Mouse (Mus musculus) c-Kit-positive CD71-negative TER-119-negative erythroid progenitor cells, embryonic 14.5 days (primary cell): ENCODE measurements around the gene Ccl2.

Experiments used
- DNase-seq: peaks from one replicate; pipeline ENCODE4 v3.0.0-alpha.2; 2013; ENCODE audit warnings: low read depth

Ccl2 gene

DNA sequence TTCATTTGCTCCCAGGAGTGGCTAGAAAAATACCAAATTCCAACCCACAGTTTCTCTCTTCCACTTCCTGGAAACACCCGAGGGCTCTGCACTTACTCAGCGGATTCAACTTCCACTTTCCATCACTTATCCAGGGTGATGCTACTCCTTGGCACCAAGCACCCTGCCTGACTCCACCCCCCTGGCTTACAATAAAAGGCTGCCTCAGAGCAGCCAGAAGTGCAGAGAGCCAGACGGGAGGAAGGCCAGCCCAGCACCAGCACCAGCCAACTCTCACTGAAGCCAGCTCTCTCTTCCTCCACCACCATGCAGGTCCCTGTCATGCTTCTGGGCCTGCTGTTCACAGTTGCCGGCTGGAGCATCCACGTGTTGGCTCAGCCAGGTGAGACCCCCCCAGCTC lies at the start of gene Ccl2:
Gene Ccl2 (plus strand): TSS at position 216 of the 400 bp plus-strand sequence.
- no peak for DNase-seq

DNA sequence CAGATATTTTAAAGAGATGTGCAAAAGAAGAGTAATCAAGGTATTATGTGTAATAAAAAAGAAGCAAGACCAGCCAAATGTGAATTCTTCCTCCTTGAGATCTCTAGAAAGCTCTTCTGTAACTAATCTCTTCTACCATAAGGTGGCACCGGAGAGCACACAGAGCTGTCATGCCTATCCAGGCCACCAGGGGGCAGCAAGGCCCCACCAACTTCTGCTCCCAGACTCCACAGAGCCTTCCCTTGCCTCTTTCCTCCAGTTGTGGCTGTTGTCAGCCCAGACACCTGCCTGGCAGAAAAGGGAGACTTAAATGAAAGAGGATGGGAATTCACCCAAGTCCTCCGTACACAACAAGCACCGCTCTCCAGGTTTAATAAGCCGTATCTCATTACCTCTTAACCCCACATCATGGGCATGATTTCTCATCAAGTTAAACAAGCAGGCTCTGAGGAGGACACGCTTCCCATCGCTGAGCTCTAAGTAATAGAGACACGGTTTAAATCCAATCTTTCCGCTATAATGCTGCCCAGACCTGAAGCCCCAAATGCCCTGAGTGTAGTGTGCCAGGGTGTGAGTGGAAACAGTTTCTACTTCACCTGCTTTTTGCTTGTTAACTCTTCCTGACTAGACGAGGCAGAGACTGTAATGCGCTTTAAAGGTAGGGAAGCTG lies 39.1 kb upstream of the Ccl2 start:
- DNase-seq, result peak; percentile 58

DNA sequence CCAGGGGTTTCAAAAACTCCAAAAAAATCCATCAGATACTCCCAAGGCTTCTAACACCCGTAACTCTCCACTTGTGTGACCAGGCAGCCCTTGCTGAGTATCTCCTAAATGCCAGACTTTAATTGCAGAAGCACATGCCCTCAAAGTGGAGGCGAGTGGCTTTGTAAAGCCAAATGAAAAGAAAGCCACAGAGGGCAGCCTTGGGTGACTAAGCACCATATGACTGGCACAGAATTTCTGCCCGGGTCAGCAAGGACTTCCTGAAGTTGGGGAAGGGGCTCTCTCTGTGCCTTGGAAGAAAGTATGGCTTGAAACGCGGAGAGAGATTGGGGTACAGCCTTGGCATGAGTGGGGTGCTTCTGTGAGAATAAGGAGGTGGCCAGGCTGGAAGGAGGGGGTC lies 38.3 kb upstream of the Ccl2 start:
- DNase-seq, result no peak

DNA sequence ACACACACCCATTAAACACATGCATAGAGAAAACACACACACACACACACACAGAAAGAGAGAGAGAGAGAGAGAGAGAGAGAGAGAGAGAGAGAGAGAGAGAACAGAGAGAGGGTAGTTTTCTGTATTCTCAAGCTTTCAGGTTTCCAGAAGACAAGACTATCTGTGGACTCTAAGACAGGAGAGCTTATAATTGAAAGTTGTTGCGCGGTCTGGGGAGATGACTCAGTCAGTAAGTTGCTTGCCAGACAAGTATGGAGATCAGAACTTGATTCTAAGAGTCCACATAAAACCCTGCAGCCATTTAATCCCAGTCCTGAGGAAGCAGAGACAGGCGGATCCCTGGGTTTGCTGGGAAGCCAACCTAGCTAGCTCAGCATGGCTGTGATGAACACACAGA lies 36.7 kb upstream of the Ccl2 start:
- no peak for DNase-seq

DNA sequence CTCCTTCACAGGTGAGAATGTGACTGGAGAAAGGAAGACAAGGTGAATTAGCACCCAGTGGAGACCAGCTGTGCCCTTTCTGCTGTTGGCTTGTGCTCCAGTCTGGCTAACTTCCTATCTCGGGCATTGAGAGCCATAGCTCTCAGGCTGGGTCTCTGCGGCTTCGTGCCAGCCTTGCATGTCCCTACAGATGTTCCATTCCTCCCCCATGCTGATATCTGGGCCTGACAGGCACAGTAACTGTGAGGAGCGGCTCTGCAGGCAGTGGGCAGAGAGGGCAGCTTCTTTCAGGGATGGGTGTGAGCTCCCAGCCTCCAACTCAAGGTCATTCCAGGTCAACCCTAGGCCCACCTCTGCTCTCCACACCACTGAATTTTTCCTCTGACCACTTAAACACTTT lies 35.9 kb upstream of the Ccl2 start:
- no peak for DNase-seq

DNA sequence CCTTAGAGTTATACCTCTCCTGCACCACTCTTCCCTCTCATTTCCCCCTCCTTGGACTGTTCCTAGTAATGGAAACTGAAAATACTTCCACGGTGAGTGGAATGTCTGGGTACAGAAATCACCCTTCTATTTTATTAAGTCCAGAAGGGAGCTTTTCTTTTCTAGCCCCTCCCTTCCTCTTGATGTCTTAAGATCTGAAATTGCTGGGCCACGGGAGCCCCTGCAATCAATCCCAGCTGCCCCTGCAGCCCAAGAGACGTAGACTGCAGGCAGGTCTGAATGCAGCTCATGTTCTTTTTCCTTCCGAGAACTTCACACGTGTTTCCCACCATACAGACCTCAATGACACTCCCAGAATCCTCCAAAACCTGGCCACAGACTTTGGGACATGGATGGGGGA lies 34.8 kb upstream of the Ccl2 start:
- no peak for DNase-seq

DNA sequence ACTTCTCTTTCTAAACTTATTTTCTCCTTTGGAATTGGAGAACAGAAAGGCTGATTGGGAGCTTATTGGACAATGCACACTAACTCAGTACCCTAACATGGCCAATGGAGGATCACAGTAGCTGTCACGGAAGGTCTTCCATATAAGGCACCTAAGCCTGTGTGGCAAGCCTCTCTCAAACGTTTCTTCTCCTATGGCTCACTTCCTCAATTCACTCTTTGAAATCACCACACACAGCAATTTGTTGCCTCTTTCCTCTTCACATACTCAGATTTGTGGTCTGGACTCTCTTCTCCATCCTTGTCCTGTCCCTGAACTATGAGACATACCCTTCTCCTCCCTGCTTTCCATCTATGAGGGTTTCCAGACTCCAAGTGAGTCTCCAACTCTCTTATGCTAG lies 30.6 kb upstream of the Ccl2 start:
- peak; percentile 29 for DNase-seq

DNA sequence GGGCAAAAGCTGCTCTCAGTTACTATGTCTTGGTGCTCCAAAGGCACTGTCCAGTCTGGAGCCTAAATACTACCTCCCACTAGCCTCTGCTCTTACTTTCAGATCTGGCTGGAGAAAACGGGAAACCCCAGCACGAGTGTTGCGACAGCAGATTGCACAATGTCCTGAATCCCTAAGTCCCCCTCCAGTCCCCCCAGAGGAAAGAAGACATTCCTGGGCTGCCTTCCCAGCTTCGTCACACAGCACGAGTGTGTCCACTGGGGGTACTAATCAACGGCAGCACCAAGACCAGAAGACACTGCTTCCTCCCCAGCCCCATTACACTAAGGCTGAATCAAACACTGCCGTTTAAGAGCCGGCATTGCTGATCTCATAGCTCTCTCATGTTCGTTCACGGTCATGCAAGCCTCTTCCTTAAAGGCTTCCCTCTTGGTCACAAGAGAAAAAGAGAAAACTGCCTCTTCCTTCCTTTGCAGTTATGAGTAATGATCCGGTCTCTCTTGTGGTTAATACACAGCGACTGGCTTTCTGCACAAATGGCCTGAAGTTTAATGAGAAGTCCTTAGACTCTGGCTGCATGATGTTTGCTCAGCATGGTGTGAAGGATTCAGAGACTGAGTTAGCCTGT lies 28.5 kb upstream of the Ccl2 start:
- peak; percentile 37 for DNase-seq

DNA sequence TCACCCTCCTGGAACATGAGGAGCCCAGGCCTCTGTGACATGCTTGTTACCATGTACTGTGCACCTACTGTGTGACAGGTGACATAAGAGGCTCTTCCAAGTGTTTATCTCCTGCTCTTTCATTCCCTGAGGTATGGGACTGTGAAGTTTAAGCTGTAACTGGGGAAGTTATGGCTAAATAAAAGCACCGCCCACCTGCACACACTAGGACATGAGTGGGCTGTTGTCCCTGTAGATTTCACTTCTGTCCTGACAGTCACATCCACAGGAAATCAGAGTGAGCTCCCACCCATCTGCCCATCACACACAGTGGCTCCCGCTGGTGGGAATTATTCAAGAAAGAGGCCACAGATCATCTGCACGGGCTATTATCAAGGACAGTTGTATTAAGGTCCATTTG lies 25.3 kb upstream of the Ccl2 start:
- no peak for DNase-seq

DNA sequence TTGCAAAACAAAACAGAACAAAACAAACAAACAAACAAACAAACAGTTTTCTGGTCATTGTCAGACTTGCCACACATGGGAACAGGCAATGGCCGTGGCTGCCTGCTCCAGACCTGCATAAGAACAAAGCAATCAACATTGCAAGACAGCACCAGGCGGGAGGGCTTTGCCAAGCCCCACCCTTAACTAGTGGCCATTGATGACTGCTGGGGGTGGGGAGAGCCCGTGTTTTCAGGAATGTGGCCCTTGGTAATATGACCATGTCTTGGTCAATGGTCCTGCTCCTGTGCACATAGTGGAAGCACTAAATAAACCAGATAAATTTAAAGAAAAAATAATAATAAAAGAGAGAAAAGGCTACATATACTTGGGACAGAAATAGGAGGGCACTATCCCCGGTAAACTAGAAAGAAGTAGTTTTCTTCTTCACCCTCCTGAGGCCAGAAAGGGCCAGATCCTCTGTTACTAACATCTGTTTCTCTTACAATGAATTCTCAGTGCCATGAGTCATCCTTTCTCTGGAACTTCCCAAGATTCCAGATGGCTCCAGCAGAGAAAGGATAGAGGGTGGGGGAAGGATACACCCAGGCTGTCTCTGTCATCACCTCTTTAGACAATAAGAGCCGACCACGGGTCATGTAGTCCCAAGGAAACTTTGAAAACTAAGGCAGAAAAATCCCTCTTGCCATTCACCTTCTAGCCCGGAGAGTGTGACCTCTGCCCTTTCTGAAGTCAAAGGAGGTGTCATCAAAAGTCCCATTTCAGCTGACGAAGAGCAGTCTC lies 23.8 kb upstream of the Ccl2 start:
- DNase-seq, result no peak

DNA sequence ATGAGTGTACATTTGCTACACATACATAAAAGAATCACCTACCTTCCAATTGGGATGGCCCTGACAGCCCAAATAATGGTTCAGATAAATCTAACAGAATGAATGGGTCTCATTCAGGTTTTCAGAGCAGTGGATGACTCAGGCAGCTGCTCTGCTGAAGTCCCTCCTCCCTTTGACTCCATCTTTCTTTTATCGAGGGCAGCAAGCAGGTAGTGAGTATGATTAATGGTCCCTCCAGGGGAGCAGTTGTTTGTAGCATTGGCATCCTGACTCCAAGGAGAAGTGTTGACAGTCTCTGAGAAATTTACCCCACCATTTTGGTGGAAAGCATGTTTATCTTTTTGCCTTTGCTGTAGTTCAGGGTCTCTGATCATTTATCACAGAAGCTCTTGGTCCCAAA lies 21.6 kb upstream of the Ccl2 start:
- no peak for DNase-seq

DNA sequence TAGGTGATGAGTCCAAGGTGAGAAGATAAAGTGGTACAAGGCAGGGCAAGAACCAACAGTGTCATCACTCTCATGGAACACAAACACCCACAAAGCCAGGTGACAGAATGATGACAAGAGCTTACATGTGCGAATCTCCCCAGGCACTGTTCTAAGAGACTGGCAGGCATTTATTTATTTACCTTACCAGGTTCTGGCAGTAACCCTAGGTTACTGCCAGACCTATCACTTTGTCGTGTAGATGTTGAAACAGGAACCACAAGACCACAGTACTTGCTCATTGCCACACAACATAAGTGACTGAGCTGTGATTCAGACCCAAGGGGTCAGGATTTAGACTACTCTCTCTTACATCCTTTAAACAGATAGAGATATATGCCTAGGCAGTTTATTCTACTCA lies 20.3 kb upstream of the Ccl2 start:
- DNase-seq, result no peak

DNA sequence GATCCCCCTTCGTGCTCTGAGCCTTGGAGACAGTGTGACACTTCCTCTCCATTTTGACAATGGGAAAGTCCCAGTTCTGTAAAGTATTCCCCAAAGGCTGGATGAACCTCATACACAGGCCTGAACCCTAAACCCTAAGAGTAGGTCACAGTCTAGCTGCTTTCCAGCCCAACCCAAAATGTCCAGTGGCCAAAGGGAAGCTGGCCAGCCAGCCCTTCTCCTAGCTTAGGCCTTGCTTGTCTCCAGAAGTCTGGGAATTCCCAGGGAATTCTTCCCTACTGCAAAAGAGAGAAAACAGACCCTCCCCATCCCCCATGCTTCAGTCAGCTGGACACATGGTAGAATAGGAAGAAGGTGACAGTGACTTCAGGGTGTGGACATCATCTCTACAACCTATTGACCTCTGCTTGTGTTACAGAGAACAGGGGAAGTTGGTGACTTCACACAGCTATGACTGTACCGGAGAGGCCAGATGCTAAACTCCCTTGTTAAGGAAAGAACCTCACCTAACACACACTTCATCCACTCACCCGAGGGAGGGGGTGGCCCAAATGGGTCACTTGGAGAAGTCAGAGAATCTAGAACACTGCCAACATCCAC lies 19.1 kb upstream of the Ccl2 start:
- DNase-seq, result no peak

DNA sequence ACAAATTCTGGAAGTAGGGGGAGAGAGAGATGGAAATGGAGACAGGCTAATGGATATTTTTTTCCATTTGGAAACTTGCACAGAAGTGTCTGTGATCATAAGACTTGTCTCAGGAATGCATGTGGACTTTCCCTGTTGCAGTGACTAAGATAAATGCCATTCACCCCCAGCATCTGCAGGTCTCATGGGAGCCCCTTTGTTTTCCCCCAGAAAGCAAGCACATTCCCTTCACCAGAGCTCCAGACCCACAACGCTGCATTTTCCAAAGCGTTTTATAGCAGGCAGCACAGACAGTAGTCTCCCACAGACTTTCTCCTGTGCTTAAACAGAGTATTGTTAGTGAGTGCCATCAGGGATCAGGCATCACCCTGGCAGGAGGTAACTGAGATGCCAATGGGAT lies 16.0 kb upstream of the Ccl2 start:
- DNase-seq, result no peak

DNA sequence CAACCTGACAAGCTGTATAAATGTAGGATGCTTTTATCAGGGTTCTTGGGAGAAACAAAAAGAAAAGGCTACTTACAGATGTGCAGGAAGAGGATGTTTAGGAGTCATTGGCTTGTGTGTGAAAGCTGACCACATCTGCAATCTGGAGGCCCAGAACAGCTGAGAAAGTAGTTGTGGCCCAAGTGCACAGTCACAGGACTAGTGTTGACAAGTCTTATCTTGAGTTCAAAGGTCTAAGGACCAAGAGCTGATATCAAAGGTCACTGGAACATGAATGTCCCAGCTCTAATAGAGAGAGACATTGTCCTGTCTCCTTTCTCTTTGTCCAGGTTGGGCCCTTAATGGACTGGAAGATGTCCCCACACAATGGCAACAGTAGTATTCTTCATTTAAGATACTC lies 15.6 kb upstream of the Ccl2 start:
- DNase-seq, result no peak

DNA sequence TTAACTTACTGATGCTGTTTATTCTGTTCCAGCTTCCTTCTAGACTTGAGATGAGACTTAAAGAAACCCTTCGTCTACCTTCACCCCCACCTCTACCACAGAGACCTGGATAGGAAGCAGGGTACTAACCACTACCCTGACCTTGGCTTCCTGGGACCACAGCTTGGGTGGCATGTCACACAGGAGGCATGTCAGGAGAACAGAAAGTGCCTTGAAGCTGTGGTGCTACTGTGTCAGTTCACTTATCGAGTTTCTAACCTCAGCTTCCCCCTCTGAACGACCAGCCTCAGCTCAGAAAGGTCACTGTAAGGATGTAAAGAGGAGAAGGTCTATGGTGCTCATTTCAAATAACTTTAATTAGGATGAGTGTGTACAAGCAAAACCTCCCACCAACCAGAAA lies 14.0 kb upstream of the Ccl2 start:
- no peak for DNase-seq

DNA sequence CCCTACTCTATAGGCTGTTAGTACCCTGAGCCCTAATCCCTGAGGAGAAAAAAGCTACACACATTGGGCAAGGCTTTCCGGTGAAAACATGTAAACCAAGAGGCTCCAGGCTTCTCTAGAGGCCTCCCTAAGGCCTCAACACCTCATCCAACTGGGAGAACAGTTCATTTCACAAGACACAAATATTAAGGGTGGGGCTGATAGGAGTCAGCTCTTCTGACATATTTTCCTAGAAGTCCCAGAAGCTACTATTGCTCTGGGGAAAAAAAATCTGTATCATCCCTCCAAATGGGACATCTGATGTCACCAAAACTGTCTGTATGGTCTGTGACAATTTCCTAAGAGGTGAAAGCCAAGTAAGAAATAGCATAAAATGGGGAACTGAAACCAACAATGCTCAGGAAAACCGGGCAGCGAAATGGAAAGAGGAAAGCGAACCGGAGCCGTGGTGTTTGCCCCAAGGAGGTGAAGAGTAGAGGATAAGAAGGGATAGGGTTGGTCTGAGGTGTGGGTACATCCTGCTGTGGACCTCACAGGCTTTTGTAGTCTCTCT lies 12.8 kb upstream of the Ccl2 start:
- no peak for DNase-seq

DNA sequence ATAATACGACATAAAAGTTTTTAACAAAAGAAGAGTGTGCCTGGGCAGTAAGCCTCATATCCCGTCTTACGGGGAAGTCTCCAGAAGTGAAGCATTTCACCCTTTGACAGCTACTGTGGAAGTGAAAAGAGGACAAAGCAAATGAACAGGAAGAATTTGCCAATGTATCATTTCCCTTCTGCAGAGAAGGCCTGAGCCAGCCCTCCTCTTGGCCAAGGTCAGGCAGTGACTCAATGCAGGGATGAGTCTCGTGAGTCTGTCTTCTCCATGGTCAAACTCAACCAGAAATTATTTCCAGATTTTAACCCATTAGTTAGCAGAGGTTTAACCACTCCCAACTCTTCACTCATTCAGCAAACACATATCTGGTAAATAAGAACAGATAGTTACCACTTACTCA lies 11.6 kb upstream of the Ccl2 start:
- DNase-seq, result no peak

DNA sequence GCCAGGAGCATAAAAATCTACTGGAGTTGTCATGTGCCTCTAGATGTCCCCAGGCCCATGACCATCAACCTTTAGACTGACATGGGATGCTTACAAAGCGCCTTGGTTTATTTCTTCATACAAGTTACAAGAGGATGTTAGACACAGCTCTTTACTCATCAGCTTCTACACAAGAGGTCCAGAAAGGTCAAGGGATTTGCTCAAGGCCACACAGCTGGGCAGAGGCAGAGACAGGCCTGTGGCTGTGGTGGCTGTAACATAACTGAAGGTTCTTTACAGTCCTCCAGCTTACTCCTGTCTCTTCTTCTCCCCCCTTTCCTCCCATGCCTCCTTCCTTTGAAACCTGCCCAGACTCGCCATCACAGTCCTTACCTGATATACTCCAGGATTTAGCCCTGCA lies 5.2 kb upstream of the Ccl2 start:
- DNase-seq, result no peak

DNA sequence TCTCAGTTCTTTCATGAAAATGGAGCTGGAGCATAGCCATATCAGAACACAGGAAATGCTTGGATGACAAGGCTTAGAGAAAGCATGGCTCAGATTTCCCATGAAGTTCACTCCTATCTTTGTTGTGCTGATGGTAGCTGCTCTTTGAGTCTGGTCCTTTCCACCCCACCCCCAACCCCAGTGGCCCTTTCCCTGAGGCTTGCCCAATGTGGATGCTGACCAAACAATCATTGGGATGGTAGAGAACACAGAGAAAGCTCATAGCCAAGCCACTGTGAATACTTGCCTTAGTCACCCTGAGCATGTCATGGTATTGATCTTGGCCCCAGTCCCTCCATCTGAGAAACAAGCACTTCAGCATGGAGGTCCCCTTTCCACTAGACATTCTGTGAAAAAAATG lies 3.2 kb upstream of the Ccl2 start:
- DNase-seq, result no peak

DNA sequence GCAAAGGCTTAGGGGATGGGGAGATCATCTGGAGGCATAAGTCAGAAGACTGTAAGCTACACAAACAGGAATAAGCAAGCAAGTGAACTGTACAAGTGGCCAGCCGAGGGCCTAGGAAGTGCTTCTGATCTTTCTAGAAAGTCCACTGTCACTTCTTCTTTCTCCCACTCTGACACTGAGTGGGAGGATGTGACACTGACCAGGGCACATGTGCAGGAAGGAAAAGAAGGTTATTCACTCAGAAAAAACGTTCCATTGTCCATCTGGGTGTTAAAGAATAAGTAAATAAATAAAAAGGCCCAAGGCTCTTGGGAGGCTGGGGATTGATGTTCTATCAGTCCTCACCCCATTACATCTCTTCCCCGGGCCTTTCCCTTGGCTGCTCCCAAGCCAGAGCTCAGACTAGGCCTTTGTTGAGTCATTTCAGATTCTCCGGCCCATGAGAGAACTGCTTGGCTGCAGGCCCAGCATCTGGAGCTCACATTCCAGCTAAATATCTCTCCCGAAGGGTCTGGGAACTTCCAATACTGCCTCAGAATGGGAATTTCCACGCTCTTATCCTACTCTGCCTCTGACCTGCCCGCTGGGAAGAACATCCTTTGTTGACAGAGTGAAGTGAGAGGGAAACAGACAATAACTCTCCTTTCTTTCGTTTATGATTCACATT lies 2.6 kb upstream of the Ccl2 start:
- no peak for DNase-seq

DNA sequence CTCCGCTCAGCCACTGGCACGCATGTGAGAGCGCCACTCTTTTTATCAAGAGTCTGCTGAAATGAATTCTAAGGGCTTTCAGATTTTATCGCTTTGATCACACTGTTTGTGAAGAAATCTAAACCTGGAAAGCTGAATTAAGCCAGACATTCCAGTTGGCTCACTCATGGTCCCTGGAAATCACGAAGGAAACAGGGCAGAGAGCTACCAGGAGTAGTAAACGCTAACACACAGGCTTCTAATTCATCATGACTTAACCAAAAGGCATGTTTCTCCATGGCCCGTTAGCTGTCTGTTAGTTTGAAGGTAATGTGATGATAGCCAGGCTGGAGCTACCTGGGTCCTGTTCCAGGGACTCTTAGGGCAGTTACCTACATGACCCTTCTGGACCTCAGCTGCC lies 925 bp upstream of the Ccl2 start:
- DNase-seq, result no peak
